Mouse (Mus musculus) forebrain, embryonic 14.5 days (tissue): ENCODE measurements at regions not wholly inside any gene's neighbourhood (a gene's known extent, or its start where the extent isn't known, plus 50 kb on each side); places are given as distances from the start of the nearest gene placed in this dataset.
"Not testable (repeated sequence)": the region's sequence is repeated elsewhere in the genome, so short reads cannot be mapped to it uniquely, and the experiment has no call there.

Source experiments
- ATAC-seq: fragments of 200-750 bp; cut with Nextera tagmentation; 2 replicates; pipeline ENCODE4 v1.8.0; 2017; ENCODE audit warnings: mild to moderate bottlenecking, moderate library complexity
- DNase-seq: peaks from one replicate; pipeline ENCODE4 v3.0.0-alpha.2; 2015; ENCODE audit warnings: low spot score
- H3K27ac ChIP-seq: fragments of 300-500 bp; sonication (generic); 2 replicates; pipeline ENCODE4 v1.5.1; 2014; ENCODE audit warnings: low read depth, mild to moderate bottlenecking, control low read depth, low read length, moderate library complexity
- H3K27me3 ChIP-seq: fragments of 300-500 bp; sonication (generic); replicated peaks from 2 replicates; pipeline ENCODE4 v1.6.1; 2014; ENCODE audit warnings: low read length, control low read depth, mixed read lengths; ENCODE audit not compliant: control insufficient read depth, insufficient read depth
- H3K36me3 ChIP-seq: fragments of 300-500 bp; sonication (generic); 2 replicates; pipeline ENCODE4 v1.6.1; 2014; ENCODE audit warnings: low read length, control low read depth; ENCODE audit not compliant: control insufficient read depth, insufficient read depth
- H3K4me1 ChIP-seq: fragments of 300-500 bp; sonication (generic); 2 replicates; pipeline ENCODE4 v1.6.1; 2014; ENCODE audit warnings: antibody characterized with exemption, low read length, control low read depth; ENCODE audit not compliant: control insufficient read depth, insufficient read depth
- H3K4me2 ChIP-seq: fragments of 300-500 bp; sonication (generic); 2 replicates; pipeline ENCODE4 v1.6.1; 2014; ENCODE audit warnings: mild to moderate bottlenecking, control low read depth, low read length
- H3K4me3 ChIP-seq: fragments of 300-500 bp; sonication (generic); 2 replicates; pipeline ENCODE4 v1.5.1; 2014; ENCODE audit warnings: low read depth, low read length, control low read depth
- H3K9ac ChIP-seq: fragments of 300-500 bp; sonication (generic); 2 replicates; pipeline ENCODE4 v1.6.1; 2014; ENCODE audit warnings: mild to moderate bottlenecking, low read length, control low read depth, moderate library complexity
- H3K9me3 ChIP-seq: fragments of 300-500 bp; sonication (generic); replicated peaks from 2 replicates; pipeline ENCODE4 v1.6.1; 2016; ENCODE audit warnings: low read length, control low read depth, mixed read lengths; ENCODE audit not compliant: control insufficient read depth
- WGBS: fragments of 180-500 bp; shearing (Covaris S2); extraction: QIAGEN DNeasy Blood & Tissue Kit; methylation state at CpG from one replicate; pipeline ENCODE4 v1.1.7; 2014; 5-methylcytosine and 5-hydroxymethylcytosine counted together

DNA sequence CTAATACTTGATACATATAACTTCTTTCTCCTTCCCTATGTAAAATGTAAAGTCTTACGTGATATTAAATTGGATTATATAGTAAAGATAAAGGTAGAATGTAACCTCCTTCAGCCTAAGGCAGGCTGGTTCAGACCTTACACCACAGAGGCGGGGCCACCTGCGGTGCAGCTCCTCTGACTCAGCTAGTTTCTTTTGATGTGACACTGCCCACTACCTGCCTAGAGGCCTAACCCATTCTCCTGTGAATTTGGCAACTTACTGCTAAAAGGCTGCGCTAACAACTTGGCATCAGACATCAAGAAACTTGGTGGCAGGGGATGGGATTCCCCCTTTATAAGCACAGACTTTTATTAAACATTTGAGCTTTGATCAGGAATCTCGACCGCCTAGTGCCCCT is 74.5 kb downstream of the Aasdhppt start:
- Histone ChIP-seq H3K9me3 (no peaks in the 10 kb centered on the region), H3K9ac (no peak overlapping the region), H3K27ac (no peak overlapping the region), H3K4me2 (no peak overlapping the region), H3K27me3 (no peaks in the 10 kb centered on the region), H3K36me3 (no peaks in the 10 kb centered on the region), H3K4me1 (no peaks in the 10 kb centered on the region), H3K4me3 (no peak overlapping the region)
- ATAC-seq: no peak
- WGBS: 72% methylated on average over 6 of the region's 6 CpGs
- no peak for DNase-seq

DNA sequence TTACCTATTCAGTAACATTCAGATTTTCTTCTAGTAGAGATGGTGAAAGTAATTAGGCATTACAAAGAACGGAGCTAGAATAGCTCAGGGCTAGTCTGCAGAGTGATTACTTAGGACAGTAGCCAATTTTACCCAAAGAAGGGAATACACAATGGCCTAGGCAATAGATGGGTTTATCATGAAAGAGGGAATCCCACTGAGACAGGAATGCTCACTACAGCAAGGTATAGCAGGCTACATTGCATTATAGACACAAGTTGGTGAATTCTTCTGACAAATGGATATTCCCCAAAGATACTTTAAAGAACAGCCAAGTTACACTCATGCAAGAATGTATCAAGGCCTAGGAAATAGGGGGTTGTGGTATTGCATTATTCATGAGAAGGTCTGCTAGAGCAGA is 94.7 kb downstream of the Aasdhppt start:
- not testable (repeated sequence) for H3K27me3 ChIP-seq, H3K27ac ChIP-seq, H3K4me3 ChIP-seq, H3K9ac ChIP-seq, H3K4me2 ChIP-seq, H3K36me3 ChIP-seq, H3K4me1 ChIP-seq, H3K9me3 ChIP-seq, DNase-seq, ATAC-seq
- WGBS: 63% methylated on average over 1 of the region's 1 CpGs

DNA sequence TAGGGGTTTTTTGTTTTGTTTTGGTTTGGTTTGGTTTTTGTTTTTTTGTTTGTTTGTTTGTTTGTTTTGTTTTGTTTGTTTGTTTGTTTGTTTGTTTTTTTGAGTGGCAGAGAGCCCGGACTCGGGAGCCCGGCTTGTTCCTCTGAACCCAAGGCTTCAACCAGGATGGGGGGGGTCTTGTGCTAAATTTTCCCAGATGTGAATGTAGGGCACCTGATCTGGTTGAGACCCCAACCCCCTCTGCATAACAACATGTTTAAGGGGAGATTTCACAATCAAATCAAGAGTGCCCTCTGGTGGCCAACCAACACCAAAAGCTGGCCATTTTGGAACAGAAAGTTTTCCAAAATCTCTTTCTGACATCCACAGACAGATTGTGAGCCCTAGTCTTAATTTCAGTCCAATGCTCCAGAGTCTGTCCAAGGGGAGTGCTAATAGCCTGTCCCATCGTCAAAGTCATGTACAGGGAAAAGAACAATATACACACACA is 99.2 kb downstream of the Aasdhppt start:
- no peaks in the 10 kb centered on the region for H3K36me3 ChIP-seq
- H3K9me3 ChIP-seq: no peaks in the 10 kb centered on the region
- WGBS: 96% methylated on average over 4 of the region's 4 CpGs
- no peak overlapping the region for H3K27ac ChIP-seq
- DNase-seq: peak; percentile 23
- no peak for ATAC-seq
- no peak overlapping the region for H3K4me2 ChIP-seq
- no peak overlapping the region for H3K4me3 ChIP-seq
- no peaks in the 10 kb centered on the region for H3K4me1 ChIP-seq
- no peak overlapping the region for H3K9ac ChIP-seq
- H3K27me3 ChIP-seq: no peaks in the 10 kb centered on the region

DNA sequence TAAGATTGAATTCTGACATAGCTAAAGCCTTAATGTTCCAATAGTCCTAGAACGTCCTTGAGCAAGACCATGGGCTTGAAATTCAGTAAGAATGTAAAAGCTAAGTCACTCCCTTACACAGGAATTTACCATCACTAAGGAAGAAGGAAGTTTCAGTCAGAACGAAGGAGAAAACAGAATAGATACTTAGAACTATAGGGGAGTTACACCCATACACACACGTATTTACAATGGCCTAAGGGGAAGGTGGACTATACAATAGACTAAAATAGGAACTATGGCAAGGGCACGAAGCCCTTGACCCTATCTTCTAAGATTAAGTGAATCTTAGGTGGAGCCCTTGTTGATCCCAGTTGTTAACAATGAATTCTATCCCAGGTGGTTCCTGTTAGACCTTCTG is 116.5 kb downstream of the Aasdhppt start:
- WGBS: 77% methylated on average over 4 of the region's 4 CpGs
- not testable (repeated sequence) for H3K4me3 ChIP-seq, ATAC-seq, H3K9me3 ChIP-seq, H3K27ac ChIP-seq, H3K9ac ChIP-seq, H3K36me3 ChIP-seq, H3K4me2 ChIP-seq, H3K4me1 ChIP-seq, H3K27me3 ChIP-seq, DNase-seq

DNA sequence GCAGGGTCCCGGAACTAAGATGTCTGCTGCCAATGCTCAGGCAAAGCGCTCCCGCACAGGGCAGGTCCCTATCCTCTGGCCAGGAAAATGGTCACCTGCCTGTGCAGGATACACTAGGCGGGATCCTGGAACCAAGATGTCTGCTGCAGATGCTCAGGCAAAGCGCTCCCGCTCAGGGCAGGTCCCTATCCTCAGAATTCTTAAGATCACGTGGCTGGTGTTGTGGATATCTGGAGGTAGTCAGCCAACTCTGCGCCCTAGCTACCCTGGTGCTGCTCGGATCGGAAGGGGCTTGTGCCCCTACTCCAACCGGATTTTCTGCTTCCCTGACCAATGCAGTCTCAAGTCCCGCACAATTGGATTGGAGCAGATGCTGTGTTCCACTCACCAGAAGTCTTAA is 153.3 kb downstream of the Aasdhppt start:
- not testable (repeated sequence) for H3K27ac ChIP-seq, H3K9me3 ChIP-seq, ATAC-seq, H3K4me3 ChIP-seq, H3K4me1 ChIP-seq, DNase-seq, H3K4me2 ChIP-seq, H3K9ac ChIP-seq, H3K27me3 ChIP-seq, H3K36me3 ChIP-seq
- WGBS: 90% methylated on average over 12 of the region's 12 CpGs

DNA sequence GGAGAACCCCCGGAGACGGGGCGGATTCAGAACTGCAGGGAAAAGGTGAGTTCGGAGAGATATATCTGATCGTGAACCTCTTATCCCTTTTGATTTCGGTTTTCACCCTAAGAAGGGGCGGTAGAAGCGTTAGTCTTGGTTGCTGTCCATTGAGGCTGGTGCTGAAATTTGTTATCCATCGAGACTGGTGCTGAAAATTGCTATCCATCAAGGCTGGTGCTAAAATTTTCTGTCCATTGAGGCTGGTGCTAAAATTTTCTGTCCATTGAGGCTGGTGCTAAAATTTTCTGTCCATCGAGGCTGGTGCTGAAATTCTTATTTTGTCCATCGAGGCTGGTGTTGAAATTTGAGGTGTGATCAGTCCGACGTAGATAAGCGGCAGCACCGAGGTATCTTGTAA is 170.4 kb downstream of the Aasdhppt start:
- H3K27ac ChIP-seq, ATAC-seq, H3K9ac ChIP-seq, H3K4me3 ChIP-seq, H3K27me3 ChIP-seq, H3K9me3 ChIP-seq, DNase-seq, H3K4me2 ChIP-seq, H3K4me1 ChIP-seq, H3K36me3 ChIP-seq: not testable (repeated sequence)
- 67% methylated on average over 13 of the region's 15 CpGs for WGBS

DNA sequence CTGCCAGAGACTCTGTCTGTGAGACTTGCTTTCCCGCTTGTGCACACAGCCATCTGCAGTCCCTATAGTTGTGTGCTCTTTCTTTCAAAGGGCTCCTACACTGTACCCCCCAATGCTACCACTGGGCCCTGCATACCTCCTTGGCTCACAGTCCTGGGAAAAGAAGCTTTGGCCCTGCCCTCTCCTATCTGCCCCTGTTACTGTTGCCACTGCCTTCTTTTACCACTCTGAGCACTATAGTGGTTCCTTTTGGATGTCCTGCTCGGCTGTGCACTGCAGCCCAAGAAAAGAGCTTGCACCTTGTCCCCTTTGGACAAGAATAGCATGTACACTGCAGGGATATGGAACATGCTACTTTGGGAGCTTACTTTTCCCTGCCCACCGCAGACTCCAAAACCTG is 216.8 kb downstream of the Aasdhppt start:
- ATAC-seq (no peak), DNase-seq (no peak)
- Histone ChIP-seq H3K9ac (no peak overlapping the region), H3K27me3 (no peaks in the 10 kb centered on the region), H3K36me3 (no peaks in the 10 kb centered on the region), H3K4me1 (no peaks in the 10 kb centered on the region), H3K9me3 (no peaks in the 10 kb centered on the region), H3K4me3 (no peak overlapping the region), H3K4me2 (no peak overlapping the region), H3K27ac (no peak overlapping the region)
- 81% methylated on average over 3 of the region's 3 CpGs for WGBS

DNA sequence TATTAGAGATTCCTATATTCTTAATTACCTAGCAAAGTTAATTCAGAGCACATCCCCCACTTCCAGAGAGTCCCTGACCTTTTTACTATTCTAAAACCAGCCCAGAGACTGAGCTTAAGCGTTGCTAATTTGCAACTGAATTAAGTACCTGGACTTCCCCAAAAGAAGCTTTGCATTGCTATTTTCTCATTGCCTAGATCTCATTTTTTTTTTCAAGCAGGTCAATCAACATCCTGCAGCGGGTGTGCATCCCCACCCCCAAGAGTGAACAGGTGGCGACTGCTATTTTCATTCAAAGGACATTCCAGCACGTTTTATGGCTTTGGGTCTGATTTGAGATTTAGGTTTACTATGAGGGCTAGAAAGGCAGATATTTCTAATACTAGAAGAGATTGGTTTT is 226.6 kb downstream of the Aasdhppt start:
- not testable (repeated sequence) for H3K9ac ChIP-seq, H3K9me3 ChIP-seq, DNase-seq, H3K27me3 ChIP-seq, H3K27ac ChIP-seq, H3K4me1 ChIP-seq, H3K4me3 ChIP-seq, H3K4me2 ChIP-seq, H3K36me3 ChIP-seq, ATAC-seq
- WGBS: 46% methylated on average over 4 of the region's 4 CpGs

DNA sequence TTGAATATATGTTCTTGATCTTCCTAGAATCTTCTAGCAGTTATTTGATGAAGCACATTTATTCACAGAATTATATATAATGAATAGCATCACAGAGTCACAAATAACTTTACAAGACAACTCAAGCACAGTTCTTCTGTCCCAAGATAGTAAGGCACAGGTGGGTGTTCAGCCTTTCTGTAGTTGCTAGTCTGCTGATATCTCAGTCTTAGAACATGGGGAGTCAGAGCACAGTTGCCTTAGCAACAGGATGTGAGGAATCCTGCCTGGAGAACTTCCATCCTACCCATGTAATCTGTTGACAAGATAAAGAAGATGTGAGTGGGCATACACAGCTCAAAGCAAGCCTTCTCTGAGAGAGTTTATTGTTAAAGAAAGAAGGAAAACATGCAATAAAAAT is 248.2 kb downstream of the Aasdhppt start:
- Histone ChIP-seq H3K9ac (no peak overlapping the region), H3K4me2 (no peak overlapping the region), H3K36me3 (no peaks in the 10 kb centered on the region), H3K27me3 (no peaks in the 10 kb centered on the region), H3K9me3 (no peaks in the 10 kb centered on the region), H3K27ac (no peak overlapping the region), H3K4me1 (no peaks in the 10 kb centered on the region), H3K4me3 (no peak overlapping the region)
- ATAC-seq (no peak), DNase-seq (no peak)

DNA sequence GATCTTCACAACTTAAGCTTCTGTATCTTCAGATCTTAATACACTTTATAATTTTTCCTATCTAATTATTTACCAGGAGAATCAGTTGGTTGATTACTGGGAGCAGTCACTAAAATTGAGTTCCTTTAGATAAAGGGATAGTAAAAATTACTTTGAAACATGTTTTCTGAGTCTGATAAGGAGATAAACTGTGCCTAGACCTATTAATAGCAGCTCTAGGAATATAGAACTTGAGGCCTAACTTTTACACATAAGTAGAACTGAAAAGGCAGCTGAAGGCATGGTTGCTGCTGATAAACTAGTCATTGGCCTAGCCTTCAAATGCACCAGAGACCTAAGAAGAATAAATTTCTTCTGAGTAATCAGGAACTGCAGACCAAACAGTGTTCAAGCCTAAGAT is 260.5 kb downstream of the Aasdhppt start:
- no peak overlapping the region for H3K4me2 ChIP-seq
- no peak overlapping the region for H3K27ac ChIP-seq
- no peak for ATAC-seq
- H3K36me3 ChIP-seq: no peaks in the 10 kb centered on the region
- H3K9ac ChIP-seq: no peak overlapping the region
- H3K4me3 ChIP-seq: no peak overlapping the region
- DNase-seq: no peak
- no peaks in the 10 kb centered on the region for H3K27me3 ChIP-seq
- H3K4me1 ChIP-seq: no peaks in the 10 kb centered on the region
- no peaks in the 10 kb centered on the region for H3K9me3 ChIP-seq
